Mouse (Mus musculus) MEL (cell line): ENCODE data around the gene Nrg4. TPM values are rescaled to one million over a fixed set of nuclear protein-coding genes. Genes with fewer than 3 reads are reported as not detected.

Experiments
- DNase-seq: peaks from one replicate; pipeline ENCODE4 v3.0.0; 2011; ENCODE audit warnings: low read depth, low spot score
- H3K27ac ChIP-seq: 2 replicates; pipeline ENCODE4 v1.5.1; 2012; ENCODE audit warnings: low read depth, mild to moderate bottlenecking, control low read depth, low read length, moderate library complexity; ENCODE audit not compliant: control insufficient read depth
- H3K27me3 ChIP-seq, 2 experiments: fragments of 150-350 bp in 1 of 2; sonication (generic) in 1 of 2; 2 replicates each; pipeline ENCODE4 v1.6.1; 2012; ENCODE audit warnings: low read length in 2 of 2, mild to moderate bottlenecking in 2 of 2, improper control_type of control experiment in 1 of 2, moderate library complexity in 1 of 2; ENCODE audit not compliant: insufficient read depth in 2 of 2, control insufficient read depth in 1 of 2
- H3K36me3 ChIP-seq, 2 experiments: 2 replicates each; pipeline ENCODE4 v1.6.1; 2012 to 2014; ENCODE audit warnings: low read length in 2 of 2, improper control_type of control experiment in 1 of 2, inconsistent platforms in 1 of 2, mild to moderate bottlenecking in 1 of 2; ENCODE audit not compliant: insufficient read depth in 2 of 2, control insufficient read depth in 1 of 2
- H3K4me1 ChIP-seq, 2 experiments: fragments of 150-350 bp in 1 of 2; sonication (generic) in 1 of 2; 2 replicates each; pipeline ENCODE4 v1.6.1; 2012; ENCODE audit warnings: low read length in 2 of 2, improper control_type of control experiment in 1 of 2, mild to moderate bottlenecking in 1 of 2; ENCODE audit not compliant: insufficient read depth in 2 of 2, control insufficient read depth in 1 of 2
- H3K4me3 ChIP-seq, 2 experiments: fragments of 150-350 bp in 1 of 2; sonication (generic) in 1 of 2; 2 replicates each; pipeline ENCODE4 v1.5.1; 2012; ENCODE audit warnings: low read depth in 2 of 2, low read length in 2 of 2, mild to moderate bottlenecking in 2 of 2, moderate library complexity in 2 of 2, control low read depth in 1 of 2, improper control_type of control experiment in 1 of 2; ENCODE audit not compliant: control insufficient read depth in 1 of 2, insufficient read depth in 1 of 2
- H3K79me2 ChIP-seq: 2 replicates; pipeline ENCODE4 v1.6.1; 2012; ENCODE audit warnings: mild to moderate bottlenecking, low read length, moderate library complexity; ENCODE audit not compliant: control insufficient read depth, poor library complexity, insufficient read depth
- H3K9ac ChIP-seq: 2 replicates; pipeline ENCODE4 v1.6.1; 2012; ENCODE audit warnings: low read depth, mild to moderate bottlenecking, control low read depth, low read length, moderate library complexity; ENCODE audit not compliant: control insufficient read depth, poor library complexity, severe bottlenecking
- H3K9me3 ChIP-seq: fragments of 150-350 bp; sonication (generic); replicated peaks from 2 replicates; pipeline ENCODE4 v1.6.1; 2012; ENCODE audit warnings: mild to moderate bottlenecking, low read length, improper control_type of control experiment, moderate library complexity; ENCODE audit not compliant: insufficient read depth
- CHD1 ChIP-seq: IDR thresholded peaks from 2 replicates; pipeline ENCODE4 v1.6.1; 2012; ENCODE audit warnings: low read depth, mild to moderate bottlenecking, inconsistent platforms, low read length, improper control_type of control experiment
- CTCF ChIP-seq, 3 experiments: IDR thresholded peaks in 2 of 3; conservative IDR thresholded peaks in 1 of 3; 2 replicates each; pipeline ENCODE4 v1.5.1; 2011 to 2012; ENCODE audit warnings: low read length in 3 of 3, low read depth in 2 of 3, mild to moderate bottlenecking in 2 of 3, improper control_type of control experiment in 1 of 3, inconsistent platforms in 1 of 3, mixed read lengths in 1 of 3, moderate library complexity in 1 of 3; ENCODE audit not compliant: control insufficient read depth in 1 of 3, insufficient read depth in 1 of 3, poor library complexity in 1 of 3, severe bottlenecking in 1 of 3
- E2F4 ChIP-seq: IDR thresholded peaks from 2 replicates; pipeline ENCODE4 v1.6.1; 2011; ENCODE audit warnings: low read depth, low read length, improper control_type of control experiment, borderline replicate concordance
- ETS1 ChIP-seq: IDR thresholded peaks from 2 replicates; pipeline ENCODE4 v1.6.1; 2012; ENCODE audit warnings: low read depth, mild to moderate bottlenecking, inconsistent platforms, low read length, improper control_type of control experiment, moderate library complexity
- GABPA ChIP-seq: IDR thresholded peaks from 2 replicates; pipeline ENCODE4 v1.6.1; 2012; ENCODE audit warnings: low read depth, mild to moderate bottlenecking, inconsistent platforms, low read length, improper control_type of control experiment, moderate library complexity
- GATA1 ChIP-seq: IDR thresholded peaks from 2 replicates; pipeline ENCODE4 v1.6.1; 2011; ENCODE audit warnings: low read depth, low read length, improper control_type of control experiment
- MAX ChIP-seq: IDR thresholded peaks from 2 replicates; pipeline ENCODE4 v1.6.1; 2011; ENCODE audit warnings: low read length, improper control_type of control experiment
- MXI1 ChIP-seq: IDR thresholded peaks from 2 replicates; pipeline ENCODE4 v1.6.1; 2011; ENCODE audit warnings: mild to moderate bottlenecking, low read depth, low read length, improper control_type of control experiment
- MYB ChIP-seq: IDR thresholded peaks from 2 replicates; pipeline ENCODE4 v1.6.1; 2011; ENCODE audit warnings: mild to moderate bottlenecking, low read depth, low read length, improper control_type of control experiment
- POLR2AphosphoS2 ChIP-seq: IDR thresholded peaks from 2 replicates; pipeline ENCODE4 v1.6.1; 2011; ENCODE audit warnings: low read length, improper control_type of control experiment
- RAD21 ChIP-seq: IDR thresholded peaks from 2 replicates; pipeline ENCODE4 v1.6.1; 2011; ENCODE audit warnings: mild to moderate bottlenecking, low read depth, low read length, improper control_type of control experiment
- RCOR1 ChIP-seq: IDR thresholded peaks from 2 replicates; pipeline ENCODE4 v1.6.1; 2012; ENCODE audit warnings: low read depth, mild to moderate bottlenecking, inconsistent platforms, low read length, improper control_type of control experiment
- SMC3 ChIP-seq: IDR thresholded peaks from 2 replicates; pipeline ENCODE4 v1.6.1; 2011; ENCODE audit warnings: low read depth, low read length, improper control_type of control experiment
- TCF12 ChIP-seq: IDR thresholded peaks from 2 replicates; pipeline ENCODE4 v1.6.1; 2014; ENCODE audit warnings: low read depth, mild to moderate bottlenecking, inconsistent platforms, low read length, improper control_type of control experiment, moderate library complexity
- UBTF ChIP-seq: IDR thresholded peaks from 2 replicates; pipeline ENCODE4 v1.6.1; 2012; ENCODE audit warnings: low read depth, mild to moderate bottlenecking, inconsistent platforms, low read length, improper control_type of control experiment, moderate library complexity, borderline replicate concordance; ENCODE audit not compliant: insufficient read depth
- USF2 ChIP-seq, 2 experiments: IDR thresholded peaks; 2 replicates each; pipeline ENCODE4 v1.6.1; 2011 to 2012; ENCODE audit warnings: improper control_type of control experiment in 2 of 2, low read length in 2 of 2, borderline replicate concordance in 1 of 2, inconsistent platforms in 1 of 2, low read depth in 1 of 2, mild to moderate bottlenecking in 1 of 2; ENCODE audit not compliant: insufficient read depth in 1 of 2
- ZC3H11A ChIP-seq: IDR thresholded peaks from 2 replicates; pipeline ENCODE4 v1.6.1; 2012; ENCODE audit warnings: low read depth, mild to moderate bottlenecking, inconsistent platforms, low read length, improper control_type of control experiment
- ZMIZ1 ChIP-seq: IDR thresholded peaks from 2 replicates; pipeline ENCODE4 v1.6.1; 2012; ENCODE audit warnings: low read depth, mild to moderate bottlenecking, inconsistent platforms, low read length, improper control_type of control experiment, moderate library complexity
- polyA plus RNA-seq, 2 experiments: library from polyadenylated mRNA; stranded (reverse) in 1 of 2; unstranded in 1 of 2; fragments of >175 nt in 1 of 2; fragments of >200 nt in 1 of 2; gene quantifications; 2 replicates each; pipeline versions ENCODE4 v1.2.1 to v1.2.4; 2012; ENCODE audit warnings: low replicate concordance in 2 of 2, low read depth in 1 of 2; ENCODE audit not compliant: insufficient read length in 2 of 2, insufficient read depth in 1 of 2, missing spikeins in 1 of 2
- total RNA-seq: library from RNA; depleted of rRNA; stranded (reverse); fragments of 300-350 nt; gene quantifications from 2 replicates; pipeline ENCODE4 v1.2.3, GENCODE M21; 2012

Gene Nrg4
- total and polyA plus RNA-seq, 3 experiments = 0.08 to 0.67 TPM; not detected in 1

GRCm38 (mm10) chr9:55289475-55290198 is 37.0 kb downstream of the Nrg4 start:
- no peak overlapping the region for H3K27ac ChIP-seq
- no peak overlapping the region for H3K4me3 ChIP-seq
- H3K4me1 ChIP-seq = no peaks in the 10 kb centered on the region
- TF ChIP-seq UBTF (no peak), ETS1 (no peak), GATA1 (no peak), CHD1 (no peak), ZC3H11A (no peak), SMC3 (no peak), POLR2AphosphoS2 (no peak), USF2 (IDR thresholded peaks at IDR 0.05; ENCODE audit: borderline replicate concordance in 1 of 2, insufficient read depth in 1 of 2, low read depth in 1 of 2, low read length in 2 of 2) (no peak)
- no peak overlapping the region for H3K9ac ChIP-seq
- peaks cover 10 to 25% of the 10 kb centered on the region in 2 experiments for H3K27me3 ChIP-seq
- no peak for DNase-seq
- H3K79me2 ChIP-seq = no peaks in the 10 kb centered on the region
- no peaks in the 10 kb centered on the region for H3K36me3 ChIP-seq
- no peaks in the 10 kb centered on the region for H3K9me3 ChIP-seq

DNA sequence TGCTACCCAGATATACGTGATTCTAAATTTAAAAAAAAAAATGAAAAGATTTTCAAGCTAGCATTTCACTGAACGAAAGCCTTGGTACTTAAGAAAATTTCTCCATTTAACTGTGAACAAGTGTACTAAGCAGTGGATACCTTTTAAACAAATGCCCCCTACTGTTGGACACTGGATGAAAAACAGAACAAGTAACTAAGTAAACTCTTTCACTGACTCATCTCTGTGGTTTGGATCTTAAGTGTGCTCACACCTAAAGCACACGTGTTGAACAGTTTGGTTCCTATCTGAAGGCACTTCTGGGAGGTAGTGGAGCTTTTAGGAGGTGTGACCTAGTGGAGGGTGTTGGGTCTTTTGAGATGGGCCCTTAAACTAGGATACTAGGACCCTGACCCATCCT is 41.4 kb downstream of the Nrg4 start:
- peak; percentile 31 for DNase-seq
- H3K9me3 ChIP-seq = no peaks in the 10 kb centered on the region
- no peak overlapping the region for H3K4me3 ChIP-seq
- H3K27ac ChIP-seq = no peak overlapping the region
- TF ChIP-seq TCF12 (no peak), CTCF (IDR thresholded peaks at IDR 0.05 in 2 of 3, conservative IDR thresholded peaks at IDR 0.05 in 1 of 3; ENCODE audit: control insufficient read depth in 1 of 3, insufficient read depth in 1 of 3, low read depth in 2 of 3, low read length in 3 of 3, poor library complexity in 1 of 3, severe bottlenecking in 1 of 3) (peak in 1 of 3 experiments; percentile 23; a peak in 1 of 6 replicates), RAD21 (peak; percentile 24), MAX (no peak), E2F4 (no peak), GABPA (no peak), ETS1 (no peak), ZMIZ1 (no peak), SMC3 (0 out of 2 replicates have a peak, but pooled peaks have one; percentile 11), GATA1 (no peak), MYB (no peak), RCOR1 (no peak), MXI1 (no peak)
- peaks cover 0 to 6% of the 10 kb centered on the region in 2 experiments; a peak in 2 of 4 replicates for H3K36me3 ChIP-seq
- H3K79me2 ChIP-seq = no peaks in the 10 kb centered on the region
- peaks cover 0 to 4% of the 10 kb centered on the region in 2 experiments; a peak in 2 of 4 replicates for H3K4me1 ChIP-seq
- H3K9ac ChIP-seq = no peak overlapping the region
- H3K27me3 ChIP-seq = peaks cover 22 to 44% of the 10 kb centered on the region in 2 experiments
